Mouse (Mus musculus) ovary, postnatal 14 days (tissue): ENCODE measurements around the gene Gk2.

Source experiments
- DNase-seq: peaks from one replicate; pipeline ENCODE4 v3.0.0; 2022; ENCODE audit warnings: low spot score

The Gk2 gene

DNA sequence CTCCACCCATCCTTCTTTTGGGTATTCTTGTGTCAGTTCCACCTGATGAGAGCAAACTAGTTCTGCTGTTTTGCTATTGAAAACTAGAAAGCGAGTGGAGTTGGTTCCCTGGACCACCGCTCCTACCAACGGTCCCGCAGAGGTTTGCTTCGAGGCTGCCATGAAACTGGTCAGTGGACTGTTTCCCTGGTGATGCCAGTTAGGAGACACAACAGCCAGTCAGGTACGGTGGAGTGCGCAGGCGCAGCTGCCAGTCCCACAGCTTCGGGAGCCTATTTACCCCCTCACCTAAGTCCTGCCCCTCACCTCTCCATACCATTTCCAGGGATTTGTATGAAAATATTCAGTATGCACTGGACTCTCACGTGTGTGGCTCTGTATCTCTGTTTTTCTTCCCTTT is at the start of gene Gk2:
Gk2 (minus strand) TSS at position 206 of the 400 bp plus-strand sequence.
- DNase-seq: no peak

DNA sequence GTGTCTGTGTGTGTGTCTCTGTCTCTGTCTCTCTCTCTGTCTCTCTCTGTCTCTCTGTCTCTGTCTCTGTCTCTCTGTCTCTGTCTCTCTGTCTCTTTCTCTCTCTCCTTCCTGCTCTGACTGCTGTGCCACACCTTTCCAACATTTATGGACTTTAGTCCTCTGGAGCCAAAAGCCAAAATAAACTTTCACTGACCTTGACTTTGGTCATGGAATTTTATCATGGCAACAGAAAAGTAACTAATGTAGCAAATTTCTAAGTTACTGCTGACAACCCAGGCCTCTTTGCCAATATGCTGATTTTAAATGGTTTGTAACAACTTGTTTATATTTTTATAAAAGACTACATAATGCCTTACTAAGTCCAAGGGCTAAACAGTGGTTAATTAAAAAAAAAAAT is 41.2 kb upstream of the Gk2 start:
- no peak for DNase-seq

DNA sequence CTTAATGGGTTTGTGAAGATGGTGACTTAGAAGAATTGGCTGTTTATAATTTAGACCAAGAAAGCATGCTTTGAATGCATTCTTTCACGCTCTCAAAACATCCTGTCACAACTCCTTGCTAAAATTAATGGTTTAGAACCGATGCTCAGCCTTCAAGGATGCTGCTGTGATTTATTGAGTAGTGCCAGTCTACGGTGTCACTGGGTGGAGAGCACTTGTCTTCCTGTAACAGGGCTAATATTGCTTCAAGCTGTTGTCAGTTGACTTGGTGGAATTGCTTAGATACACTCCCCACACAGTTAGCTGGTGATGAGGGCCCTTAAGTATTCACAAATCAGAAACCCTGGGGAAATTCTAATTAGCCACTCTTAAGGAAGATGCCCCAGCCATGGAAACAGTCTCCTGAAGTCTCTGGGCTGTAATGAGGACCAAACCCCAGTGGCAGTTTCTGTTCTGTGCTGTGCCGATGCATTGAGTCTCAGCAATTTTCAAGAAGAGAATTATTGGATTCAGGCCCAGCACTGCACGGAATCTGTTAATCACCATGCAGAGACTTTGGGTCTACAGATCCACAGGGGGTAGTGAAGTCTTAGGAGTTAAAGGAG is 38.8 kb upstream of the Gk2 start:
- DNase-seq: no peak

DNA sequence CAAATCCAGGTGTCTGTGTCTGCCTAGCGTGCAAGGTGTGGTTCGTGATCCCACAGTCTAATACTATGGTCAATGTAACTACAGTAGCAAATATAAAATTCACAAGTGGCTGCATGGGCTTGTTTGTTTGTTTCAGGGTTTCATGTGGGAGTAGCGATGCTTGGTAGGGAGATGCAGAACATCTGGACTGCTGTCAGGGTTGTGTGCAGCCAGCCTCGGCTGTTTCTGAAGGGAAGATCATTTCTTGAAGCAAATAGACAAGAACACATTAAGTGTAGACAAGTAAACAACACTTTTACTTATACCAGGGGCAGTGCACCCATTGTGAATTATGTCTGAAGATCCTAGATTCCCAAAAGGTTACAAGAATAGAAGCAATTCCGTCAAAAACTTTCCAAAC is 36.6 kb upstream of the Gk2 start:
- DNase-seq: no peak

DNA sequence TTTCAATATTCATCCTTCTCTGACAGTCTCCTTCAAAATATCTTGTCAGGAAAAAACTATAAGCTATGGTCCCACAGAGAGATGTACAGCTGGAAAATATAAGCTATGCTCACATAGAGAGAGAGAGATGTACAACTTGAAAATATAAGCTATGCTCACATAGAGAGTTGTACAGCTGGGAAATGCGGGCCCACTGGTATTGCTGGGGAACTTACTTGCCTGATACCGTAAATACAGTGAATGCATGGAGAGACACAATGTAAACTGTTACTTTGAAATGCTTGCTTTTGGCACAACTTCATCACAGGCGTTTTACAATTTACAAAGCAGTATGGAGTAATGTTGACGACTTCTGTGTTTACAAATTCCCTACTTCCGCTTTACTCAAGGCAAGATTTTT is 29.3 kb upstream of the Gk2 start:
- no peak for DNase-seq

DNA sequence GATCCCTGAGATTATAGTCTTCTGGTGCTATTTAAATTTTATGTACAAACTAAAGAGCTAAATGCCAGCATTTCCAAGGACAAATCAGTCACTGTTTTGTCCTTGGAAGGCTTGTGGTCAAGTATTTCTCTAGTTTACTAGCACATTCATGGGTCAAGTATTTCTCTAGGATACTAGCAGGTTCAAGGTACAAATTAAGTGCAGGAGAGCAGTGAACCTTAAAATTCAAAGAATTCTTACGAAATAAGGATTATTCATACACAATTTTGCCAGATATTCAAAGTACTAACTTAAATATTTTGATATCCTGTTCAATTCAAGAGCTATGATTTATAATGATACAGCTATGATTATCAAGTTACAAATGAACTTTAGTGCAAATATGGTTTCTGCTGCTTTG is 23.2 kb upstream of the Gk2 start:
- no peak for DNase-seq

DNA sequence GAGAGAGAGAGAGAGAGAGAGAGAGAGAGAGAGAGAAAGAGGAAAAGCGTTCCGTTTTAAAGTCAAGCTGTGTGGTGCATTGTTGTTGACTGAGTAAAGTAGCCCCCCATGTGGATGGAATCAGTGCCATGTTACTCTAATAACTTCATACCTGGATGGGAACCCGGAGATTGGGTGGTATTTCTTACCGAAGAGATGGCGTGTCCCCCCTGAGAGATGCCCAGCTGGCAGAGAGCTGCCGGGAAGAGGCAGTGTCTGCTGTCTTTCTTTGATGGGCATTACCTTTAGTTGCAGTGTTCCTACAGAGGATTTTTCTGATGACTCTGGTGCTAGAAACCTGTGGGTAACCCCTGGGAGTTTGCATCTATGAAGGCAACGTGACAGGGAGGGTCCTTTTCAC is 10.4 kb upstream of the Gk2 start:
- no peak for DNase-seq

DNA sequence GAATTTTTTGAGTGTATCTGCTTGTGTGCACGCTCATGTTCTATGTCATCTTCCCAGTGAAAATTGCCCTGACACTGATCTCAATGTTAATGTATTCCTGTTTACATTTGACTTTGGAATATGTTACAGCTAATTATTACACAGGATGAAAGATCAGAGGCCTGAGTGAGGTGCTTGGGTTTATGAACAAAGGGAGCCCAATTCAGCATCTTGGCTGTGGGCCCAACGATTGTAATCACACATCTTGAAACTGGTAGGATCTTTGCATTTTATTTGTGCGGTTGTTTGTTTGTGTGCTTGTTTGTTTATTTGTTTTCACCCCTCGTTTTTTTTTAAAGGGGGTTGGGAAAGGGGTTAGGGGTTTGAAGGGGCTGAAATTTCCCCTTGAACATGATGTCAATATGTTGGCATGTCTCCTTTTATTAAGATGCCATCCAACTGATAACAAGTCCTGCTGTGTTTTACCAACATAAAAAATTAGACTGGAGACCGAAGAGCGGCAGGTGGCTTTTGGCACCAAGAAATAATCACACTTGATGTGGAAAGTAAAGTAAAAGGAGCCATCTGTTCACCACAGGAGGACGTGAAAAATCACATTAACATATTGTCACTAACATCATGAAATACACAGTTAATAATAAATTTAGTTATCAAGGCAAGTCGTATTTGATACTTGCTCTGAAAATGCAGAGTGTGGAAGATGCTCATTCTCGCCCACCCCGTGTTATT is 9.8 kb upstream of the Gk2 start:
- no peak for DNase-seq

DNA sequence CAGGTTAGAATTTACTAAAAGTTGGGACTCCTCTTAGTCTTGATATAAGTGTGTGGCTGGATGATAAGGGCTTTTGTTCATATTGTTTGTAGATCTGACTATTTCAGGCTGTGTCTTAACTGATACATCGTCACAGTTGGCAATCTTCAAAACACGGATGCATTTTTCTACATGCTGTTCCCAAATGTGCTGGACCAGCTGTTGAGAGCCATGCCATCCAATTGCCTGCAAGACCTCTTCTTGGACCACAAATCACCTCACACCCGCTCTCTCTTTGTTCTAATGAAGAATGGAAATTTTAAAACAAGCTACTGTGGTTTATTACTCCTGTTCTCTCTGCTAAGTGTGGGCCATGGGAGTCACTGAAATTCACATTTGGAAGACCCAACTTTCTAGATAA is 9.1 kb upstream of the Gk2 start:
- no peak for DNase-seq

DNA sequence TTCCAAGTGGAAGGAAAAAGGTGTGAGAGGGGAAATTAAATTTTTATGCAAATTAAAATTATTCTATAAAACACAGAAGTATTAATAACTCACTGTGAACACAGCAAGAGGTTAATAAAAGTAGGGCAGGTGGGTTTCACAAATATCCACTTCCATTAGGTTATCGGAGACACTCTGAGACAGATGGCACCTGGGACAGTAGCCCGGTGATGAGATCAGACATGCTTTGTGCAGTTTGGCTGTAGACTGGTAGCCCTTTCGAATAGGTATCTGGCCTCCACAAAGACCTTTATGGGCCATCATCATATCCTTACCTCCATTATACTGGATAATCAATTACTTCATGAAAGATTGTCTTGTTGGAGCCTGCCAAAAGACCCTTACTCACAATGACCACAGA is 6.0 kb upstream of the Gk2 start:
- no peak for DNase-seq

DNA sequence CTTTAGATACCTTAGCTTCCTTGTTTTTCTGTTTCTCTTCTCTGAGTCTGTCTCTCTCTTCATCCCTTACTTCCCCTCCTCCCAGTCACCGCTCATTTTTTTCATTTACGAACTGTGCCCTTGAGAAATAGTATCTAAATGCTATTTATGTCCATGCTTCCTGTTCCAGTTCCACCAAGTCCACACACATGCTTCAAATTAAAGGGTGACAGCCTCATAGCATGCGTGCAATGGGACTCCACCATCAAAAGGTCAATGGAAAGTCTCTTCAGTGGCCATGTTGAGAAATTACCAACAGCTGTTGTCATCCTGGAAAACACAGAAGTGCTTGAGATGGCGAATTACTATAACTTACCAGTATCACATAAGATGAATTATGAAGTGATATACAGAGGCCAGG is 5.4 kb downstream of the Gk2 start:
- no peak for DNase-seq

DNA sequence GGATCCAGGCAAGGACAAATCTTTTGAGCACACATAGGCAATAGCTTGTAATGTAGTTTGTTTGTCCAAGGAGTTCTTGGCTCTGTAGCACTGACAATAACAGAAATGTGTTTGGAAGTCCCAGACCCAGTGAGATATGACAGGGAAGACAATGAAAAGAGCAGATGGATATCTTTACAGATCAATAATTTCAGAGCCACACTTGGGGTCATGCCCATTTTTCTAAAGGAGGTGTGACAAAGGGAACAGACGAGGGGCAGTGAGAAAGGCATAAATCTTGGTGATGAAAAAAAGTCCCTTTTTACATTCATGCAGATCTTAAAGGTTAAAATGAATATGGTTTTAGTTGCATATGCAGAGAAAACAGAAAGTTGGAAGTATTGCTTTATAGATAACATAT is 12.6 kb downstream of the Gk2 start:
- no peak for DNase-seq

DNA sequence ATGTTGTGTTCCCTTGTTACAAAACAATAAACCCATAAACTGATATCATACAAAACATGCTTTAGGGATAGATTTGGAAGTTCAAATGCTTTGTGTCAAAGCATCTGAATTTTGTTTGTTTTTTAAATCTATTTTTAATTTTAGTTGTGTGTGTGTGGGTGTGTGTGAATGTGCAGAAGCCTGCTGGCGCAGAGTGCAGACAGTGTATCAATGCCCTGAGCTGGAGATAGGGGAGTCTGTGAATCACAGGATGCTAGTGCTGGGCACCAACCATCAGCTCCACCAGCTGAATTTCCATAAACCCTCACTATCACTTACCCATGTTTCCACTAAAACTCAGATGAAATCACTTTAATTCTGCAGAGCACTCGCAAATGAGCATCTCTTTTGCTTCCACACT is 24.3 kb downstream of the Gk2 start:
- no peak for DNase-seq

DNA sequence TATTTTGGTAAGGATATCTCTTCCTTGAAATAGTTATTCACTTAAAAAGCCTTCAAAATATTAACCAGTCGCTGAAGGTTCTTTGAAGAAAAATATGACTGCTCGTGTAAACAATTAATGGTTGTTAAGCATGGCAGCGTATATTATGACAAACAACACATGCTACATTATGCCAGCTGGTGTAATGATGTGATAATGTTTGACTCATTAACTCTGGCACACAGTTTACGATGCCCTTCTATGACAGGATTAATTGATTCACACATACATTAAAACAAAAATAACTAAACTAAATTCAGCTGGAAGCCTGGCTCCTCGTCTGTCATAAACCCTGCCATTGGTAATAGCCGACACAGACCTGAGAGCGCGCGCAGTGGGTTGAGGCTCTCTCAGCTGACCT is 26.8 kb downstream of the Gk2 start:
- DNase-seq: no peak

DNA sequence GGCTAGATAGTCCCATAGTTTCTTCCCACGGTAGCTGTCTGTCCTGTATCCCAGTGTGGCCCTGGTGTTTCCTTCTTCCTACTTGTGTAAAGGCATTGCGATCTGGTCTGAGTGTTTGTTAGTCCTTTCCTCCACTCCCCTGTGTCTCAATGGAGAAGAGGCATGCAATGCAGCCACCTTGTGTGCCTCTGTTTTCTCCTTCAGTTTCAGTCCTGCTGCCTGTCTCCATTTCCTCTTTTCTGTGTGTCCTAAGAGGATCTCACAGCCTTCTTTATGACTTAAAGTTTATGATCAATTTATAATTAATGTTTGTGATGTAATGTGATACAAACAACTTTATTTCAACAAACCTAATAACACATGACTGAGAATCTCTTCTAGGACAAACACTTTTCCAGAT is 35.2 kb downstream of the Gk2 start:
- DNase-seq: no peak

DNA sequence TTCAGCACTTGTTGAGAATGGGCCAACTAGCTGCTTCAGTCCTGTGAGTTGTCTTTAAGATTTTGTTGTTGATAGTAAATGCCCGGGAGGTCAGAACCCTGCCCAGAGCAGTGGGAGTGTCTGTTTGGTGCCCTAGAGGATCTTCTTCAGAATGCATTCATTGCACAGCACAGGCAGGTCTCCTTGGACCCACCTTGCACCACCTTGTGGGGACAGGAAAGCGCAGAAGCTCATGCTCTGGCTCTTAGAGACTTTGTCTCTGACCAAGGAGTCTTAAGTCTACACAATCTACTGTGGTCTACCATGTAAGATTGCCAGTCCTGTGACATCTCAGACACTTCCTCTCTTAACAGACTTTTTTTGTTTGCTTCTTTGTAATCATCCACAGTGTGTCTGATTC is 39.6 kb downstream of the Gk2 start:
- no peak for DNase-seq

DNA sequence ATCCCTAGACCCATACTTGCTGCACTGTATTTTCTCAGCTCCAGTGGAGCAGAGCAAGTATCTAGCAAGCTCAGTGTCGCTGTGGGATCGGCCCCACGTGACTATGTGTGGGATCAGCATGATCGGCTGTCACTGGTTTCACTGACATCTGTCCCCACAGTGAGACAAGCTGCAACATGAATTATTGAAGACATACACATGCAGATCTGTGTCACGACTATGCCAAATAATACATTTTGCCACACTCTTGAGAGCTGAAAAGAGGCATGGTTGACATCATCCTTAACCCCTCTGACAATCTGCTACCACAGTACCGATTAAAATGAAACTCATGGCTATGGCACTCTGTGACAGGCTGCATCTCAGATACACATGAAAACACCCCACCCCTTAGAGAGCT is 41.0 kb downstream of the Gk2 start:
- DNase-seq: no peak

DNA sequence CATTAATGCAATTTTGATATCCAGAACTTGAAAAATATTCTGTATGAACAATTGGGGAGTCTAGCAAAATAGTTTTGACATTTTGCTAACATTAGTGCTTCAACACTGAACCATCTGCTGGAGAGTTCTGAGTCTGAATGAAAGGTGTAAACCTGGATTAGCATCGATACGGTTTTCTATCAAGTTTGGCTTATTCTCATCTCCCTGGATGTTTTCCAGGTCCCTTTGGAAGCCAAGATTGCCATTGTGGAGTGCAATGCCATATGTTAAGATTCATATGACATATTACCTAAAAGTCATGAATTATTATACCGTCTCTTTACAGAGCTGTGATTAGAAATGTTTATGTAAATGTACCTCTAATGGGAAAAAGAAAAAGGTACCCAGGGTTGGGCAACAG is 43.1 kb downstream of the Gk2 start:
- no peak for DNase-seq

DNA sequence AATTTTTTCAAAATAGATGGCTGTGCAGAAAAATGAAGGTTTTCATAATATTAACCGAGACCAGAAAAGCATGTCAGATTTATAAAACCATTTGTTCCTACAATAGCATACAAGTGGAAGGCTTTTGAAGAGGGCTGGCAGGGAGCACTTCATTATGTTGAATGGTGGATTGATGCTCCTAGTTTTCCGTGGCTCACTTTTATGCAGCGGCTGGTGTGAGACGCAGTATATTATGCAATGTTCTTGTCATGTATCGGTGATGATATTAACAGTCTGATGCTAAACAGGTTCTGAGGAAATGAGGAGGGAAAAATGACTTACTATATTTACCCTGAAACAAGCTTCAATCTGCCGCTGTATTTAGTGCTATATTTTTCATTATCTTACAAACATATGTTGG is 46.6 kb downstream of the Gk2 start:
- no peak for DNase-seq

DNA sequence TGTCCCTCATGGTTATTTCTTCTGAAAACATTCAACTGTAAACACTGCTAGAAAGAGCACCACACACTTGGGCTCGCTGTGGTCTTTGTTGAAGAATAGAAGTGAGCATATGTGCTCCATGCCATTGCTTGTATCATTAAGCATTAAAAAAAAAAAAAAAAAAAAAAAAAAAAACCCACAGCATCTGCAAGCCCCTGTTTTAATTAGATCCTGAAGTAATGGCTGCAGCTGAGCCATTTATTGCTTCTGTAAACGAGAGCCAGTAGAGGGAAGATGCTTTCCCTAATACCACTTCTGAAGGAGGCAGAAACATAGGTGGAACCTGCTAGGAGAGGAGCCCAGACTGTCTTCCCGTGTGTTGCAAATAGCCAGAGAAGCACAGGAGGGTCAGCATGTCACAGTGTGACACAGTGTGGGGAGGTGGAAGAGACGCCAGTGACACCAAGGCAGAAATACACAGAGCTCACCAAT is 47.6 kb downstream of the Gk2 start:
- DNase-seq: no peak
